Mouse (Mus musculus) frontal cortex, adult (tissue): ENCODE measurements around the gene Paxip1.

Source experiments
- ATAC-seq: cut with Nextera tagmentation; 2 replicates; pipeline ENCODE4 v1.9.2; 2017; ENCODE audit warnings: mild to moderate bottlenecking, moderate library complexity, mixed read lengths; ENCODE audit not compliant: low TSS enrichment

Paxip1 gene

DNA sequence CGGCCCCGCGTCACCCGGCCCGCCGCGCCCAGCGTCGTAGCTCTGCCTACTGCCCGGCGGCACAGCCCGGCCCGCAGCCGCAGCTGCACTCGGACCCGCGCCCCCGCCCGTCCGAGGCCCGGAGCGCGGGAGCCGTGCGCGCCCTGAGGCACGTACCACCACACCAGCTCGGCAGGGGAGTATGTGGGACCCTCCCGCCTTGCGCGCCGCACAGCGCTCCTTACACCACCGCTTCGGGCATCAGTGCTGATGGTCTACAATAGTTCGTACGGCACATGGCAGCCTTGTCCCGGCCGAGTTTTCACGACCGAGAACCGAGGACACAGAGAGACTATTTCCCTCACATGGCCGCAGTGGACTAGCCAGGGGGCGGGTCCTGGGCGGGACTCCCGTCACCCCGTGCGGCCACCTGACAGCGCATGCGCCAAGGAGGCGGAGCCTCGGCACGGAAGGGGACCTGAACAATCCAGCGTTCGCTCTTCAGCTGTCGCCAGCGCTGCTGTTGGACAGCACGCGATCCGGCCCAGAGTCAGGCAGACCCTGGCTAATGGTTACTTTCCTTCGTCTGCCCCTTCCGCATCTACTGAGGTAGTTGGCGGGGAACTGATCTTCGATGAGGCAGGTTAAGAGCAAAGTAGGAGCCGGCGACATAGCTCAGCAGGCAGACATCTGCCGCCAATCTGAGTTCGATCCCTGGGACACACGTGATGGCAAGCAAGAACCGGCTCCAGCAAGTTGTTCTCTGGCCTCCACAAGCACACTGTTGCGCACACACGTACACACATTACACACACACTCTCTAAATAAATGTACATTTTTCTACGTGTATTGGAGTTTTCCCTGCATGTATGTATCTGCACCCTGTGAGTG is at the start of gene Paxip1:
Paxip1 (minus strand) TSS at position 389 of the 870 bp plus-strand sequence.
- ATAC-seq, result peak; percentile 92

DNA sequence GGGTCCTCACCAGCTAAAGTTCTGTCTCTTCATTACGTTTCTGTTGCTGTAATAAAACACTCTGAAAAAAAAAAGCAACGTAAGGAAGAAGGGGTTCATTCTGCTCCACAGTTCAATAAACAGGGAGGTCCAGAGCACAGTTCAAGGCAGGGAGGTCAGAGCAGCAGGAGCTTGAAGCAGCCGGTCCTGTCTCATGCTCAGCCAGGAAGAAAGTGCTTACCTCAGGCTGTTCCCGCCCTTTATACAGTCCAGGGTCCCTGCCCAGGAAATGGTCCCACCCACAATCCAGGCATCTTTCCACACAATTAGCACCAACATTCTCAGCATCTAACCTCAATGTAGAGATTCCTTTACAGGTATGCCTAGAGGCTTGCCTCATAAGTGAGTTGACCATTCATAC is 46.6 kb upstream of the Paxip1 start:
- ATAC-seq, result no peak

DNA sequence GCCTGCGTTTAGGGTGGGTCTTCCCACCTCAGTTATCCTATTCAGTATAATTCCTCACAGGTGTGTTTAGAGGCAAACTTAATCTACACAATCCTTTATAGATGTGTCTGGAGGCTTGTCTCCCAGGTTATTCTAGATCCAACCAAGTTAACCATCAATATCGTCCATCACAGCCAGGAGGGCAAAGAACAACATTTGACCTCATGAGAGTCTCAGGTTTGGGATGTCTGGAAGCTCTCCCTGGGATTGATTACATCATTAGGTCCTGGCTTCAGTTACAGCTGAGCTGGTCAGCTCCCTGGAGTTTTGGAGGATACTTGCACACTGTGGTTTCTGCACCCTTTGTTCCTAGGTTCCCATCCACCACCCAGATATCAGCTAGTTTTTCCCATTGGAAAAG is 43.6 kb upstream of the Paxip1 start:
- ATAC-seq, result no peak

DNA sequence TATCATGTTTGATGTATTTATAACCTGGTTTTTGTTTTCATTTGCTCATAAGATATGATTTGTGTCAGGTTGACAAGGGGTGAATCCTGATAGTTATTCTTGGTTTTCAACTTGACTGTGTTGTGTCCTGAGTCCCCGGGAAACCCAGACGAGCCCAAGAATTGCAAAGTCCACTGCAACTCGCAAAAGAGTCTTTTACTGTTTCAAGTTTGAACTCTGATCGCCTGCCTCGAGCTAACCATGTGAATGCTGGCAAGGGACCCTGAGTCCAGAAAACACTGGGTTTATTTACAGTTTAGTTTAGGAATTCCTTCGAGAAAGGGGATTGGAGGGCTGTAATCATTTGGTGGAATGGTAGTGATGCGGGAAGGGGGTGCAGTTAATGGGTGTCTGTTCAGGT is 36.5 kb upstream of the Paxip1 start:
- no peak for ATAC-seq

DNA sequence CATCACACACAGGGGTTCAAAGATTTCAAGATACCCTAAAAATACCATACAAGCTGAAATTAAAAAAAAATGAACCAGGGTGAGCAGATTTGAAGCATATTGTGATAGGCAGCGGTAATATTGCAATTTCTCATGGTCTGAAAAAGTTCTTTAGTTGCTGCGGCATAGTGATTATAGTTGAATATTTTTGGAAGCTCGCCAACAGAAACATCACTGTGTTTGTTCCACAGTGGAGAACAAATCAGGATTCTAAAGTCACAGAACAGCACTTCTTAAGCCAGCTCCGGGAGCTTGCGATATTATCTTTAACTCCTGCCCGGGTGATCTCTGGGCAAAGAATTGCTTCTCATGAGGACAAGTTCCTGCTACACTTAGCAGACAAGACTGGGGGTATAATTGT is 29.7 kb upstream of the Paxip1 start:
- no peak for ATAC-seq

DNA sequence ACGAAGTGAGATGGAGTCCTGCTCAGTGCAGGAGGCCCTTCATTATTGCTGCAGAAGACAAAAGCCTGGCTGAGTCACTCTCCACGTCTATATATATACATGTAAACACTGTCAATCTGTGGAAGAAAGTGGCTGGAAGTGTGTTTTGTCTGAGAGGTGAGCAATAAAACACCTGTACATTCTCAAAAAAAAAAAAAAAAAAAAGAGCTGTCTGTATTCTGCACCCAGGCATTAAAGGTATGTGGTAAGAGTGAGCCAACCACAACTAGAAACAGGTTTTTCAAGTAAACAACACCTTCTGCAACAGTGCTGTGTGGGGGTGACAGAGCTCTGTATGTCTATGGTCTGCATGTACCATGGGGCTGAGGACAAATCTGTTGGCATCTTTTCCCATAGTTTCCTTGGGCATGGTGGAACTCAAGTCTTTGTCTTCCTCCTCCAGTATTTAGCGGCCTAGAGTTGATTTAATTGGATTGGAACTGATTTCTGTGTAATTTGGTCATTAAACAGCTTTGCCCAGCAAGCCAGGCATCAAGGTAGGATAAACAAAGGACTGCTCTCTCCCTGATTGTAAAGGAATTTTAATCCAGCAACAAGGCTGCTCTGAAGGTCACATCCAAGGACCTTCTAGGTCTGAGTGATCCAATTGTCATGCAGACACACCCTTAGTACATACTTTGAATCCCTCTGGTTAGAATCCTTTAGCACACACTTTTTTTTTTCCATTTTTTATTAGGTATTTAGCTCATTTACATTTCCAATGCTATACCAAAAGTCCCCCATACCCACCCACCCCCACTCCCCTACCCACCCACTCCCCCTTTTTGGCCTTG is 27.6 kb upstream of the Paxip1 start:
- no peak for ATAC-seq

DNA sequence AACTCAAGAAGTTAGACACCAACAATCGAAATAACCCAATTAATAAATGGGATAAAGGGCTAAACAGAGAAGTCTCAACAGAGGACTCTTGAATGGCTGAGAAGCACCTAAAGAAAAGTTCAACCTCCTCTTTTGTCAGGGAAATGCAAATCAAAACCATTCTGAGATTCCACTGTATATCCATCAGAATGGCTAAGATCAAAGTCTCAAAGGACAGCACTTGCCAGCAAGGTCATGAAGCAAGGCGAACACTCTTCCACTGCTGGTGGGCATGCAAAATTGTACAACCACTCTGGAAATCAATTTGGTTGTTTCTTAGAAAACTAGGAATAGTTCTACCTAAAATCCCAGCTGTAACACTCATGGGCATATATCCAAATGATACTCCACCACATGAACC is 22.8 kb upstream of the Paxip1 start:
- no peak for ATAC-seq

DNA sequence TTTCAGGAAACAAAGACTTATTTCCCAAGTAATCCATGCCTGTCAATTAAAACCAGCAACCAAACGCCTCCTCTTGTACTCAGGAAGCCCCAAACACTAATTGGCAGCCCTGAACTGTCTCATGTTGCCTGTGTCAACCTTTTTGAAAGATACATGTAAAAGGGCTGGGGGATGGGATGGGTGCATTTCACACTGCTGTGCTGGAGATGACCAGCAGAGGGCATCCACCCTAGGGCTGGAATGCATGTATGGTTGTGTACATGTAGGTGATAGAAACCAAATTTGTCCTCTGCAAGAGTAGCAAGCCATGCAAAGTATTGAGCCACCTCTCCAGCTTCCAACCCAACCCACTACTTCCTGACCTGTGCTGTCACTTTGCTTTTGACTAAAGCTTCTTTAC is 2.4 kb upstream of the Paxip1 start:
- ATAC-seq, result 0 out of 2 replicates have a peak, but pooled peaks have one; percentile 11

DNA sequence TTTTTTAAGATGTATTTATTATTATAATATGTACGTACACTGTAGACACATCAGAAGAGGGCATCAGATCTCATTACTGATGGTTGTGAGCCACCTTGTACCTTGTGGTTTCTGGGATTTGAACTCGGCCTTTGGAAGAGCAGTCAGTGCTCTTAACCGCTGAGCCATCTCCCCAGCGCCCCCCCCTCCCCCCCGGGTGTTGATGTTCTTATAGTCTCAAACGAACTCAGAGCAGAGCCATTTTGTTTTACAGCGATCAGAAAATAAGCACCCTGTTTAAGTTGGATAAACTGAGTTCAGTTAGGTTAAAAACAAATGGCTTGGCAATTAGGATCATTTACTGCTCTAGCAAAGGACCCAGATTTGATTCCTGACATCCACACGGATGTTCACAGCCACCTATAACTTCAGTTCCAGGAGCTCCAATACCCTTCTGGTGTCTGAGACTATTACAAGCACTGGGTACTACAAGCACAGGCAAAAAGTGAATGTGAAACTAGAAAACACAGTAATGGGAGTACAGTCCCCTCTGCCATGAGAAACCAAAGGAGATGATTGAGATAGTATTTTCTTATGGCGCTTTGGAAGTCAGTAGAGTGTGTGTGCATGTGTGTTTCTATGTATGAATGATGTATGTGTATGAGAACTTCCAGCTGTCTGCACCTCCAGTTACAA is 1.2 kb upstream of the Paxip1 start:
- no peak for ATAC-seq

DNA sequence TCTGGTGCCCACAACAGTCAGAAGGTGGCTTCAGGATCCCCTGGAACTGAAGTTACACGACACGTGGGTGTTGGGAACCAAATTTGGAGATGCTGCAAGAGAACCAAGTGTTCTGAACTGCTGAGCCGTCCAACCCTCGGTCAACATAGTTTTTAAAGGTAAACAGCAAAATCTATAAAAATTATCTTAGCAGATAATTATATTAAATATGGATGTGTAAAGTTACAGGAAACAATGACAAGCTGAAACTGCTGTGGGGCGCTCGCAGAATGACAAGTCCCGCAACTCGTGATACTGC is 631 bp upstream of the Paxip1 start:
- ATAC-seq, result no peak

DNA sequence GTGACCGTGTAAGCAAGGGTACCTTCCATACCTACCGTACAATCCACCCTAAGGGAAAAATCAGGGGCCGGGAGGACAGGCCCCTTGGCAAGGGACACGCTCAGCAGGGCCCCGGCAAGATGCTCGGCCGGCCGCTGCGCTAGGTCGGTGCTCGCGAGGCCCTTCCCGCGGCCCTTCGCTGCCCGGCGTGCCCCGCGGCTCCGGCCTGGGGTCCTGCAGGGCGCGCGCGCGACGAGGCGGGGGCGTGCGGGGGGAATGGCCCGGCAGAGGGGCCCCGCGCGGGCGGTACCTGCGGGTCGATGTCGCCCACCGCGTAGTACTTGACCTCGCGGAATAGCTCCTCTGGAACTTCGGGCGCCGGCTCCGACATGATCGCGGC is 592 bp downstream of the Paxip1 start:
- peak; percentile 42 for ATAC-seq

DNA sequence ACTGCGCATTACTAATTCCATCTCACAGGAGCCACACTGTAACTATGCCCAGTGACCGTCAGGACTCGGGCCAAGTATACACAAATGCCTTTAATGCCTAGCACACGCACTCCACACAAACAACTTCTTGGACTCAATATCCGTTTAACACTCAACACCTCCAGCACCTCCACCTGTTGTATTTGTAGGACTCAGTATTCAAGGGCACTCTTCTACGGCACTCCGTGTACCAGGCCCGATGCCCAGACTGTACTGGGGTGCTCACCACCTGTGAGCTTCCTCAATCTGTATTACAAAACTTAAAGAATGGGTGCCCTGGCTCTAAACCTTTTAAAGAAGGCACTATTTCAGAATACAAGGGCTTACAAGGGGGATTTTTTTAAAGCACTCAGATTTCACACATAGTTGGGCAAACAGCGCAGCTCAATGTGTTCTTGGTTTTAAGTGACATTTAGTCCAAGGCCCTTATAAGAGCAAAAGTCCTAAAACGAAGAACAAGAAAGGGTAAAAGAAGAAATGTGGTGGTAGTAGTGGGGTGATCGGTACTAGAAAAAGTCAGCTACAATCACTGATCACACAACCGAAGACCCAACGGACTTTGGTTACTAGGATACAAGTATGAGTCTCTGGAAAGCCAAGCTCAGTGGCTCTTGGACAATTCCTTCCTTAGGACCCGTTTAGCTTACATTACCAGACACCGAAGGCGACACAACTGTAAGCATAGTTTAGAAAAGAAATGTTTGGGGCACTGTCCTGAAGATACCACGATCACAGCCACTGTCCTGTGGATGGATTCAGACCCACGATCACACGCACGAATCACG is 1.2 kb downstream of the Paxip1 start:
- ATAC-seq, result no peak

DNA sequence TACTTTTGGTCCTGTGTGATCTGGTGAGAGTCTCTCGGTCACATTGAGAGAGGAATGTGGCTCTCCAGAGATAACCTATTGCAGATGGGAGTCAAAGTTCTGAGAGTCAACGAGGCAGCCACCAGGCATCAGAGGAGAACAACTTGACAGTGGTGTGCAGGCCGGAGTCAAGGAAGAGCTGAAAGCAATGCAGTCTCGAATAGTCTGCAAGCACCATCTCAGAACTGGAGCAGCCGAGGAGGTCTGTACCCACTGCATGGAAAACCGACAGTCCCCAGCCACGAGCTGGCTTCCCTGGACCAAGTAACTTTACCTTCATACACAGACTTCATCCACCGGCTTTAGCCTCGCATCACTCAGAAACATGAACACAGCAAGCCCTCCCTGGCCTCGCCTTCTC is 1.9 kb downstream of the Paxip1 start:
- ATAC-seq, result no peak

DNA sequence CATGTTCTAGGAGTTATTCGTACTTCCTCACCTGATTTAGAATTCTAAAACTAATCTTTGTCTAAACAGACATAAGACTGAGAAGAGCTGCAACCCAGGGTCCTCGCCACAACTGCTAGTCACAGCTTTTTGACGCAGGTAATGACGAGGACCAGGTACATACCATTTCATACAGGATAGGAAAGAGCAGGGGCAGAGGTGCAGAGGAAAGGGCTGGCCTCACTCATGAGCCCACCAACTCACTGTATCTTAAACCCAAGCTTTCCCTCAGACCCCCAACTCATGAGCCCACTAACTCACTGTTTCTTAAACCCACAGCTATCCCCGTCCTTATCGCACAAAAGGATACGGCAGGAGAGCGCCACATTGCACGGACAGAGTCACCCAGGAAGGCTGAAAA is 8.1 kb downstream of the Paxip1 start:
- ATAC-seq, result no peak

DNA sequence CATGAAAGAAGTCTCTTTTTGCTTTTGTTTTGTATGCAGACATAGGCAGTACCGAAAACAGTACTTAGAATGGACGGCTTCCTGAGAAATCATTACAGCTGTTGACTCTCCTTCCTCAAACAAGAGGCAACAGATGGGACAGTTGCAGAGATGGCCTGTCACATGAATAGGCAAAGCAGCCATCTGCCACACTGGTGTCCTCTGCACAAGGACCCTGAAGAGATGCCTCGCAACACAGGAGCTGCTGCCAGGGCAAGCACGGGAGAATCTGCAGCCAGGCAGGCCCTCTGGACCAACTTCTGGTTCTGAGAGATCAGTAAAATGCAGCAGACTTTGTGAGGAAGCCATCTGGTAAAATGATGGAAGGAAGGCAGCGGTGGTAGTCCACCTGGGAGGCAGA is 23.5 kb downstream of the Paxip1 start:
- 0 out of 2 replicates have a peak, but pooled peaks have one; percentile 15 for ATAC-seq

DNA sequence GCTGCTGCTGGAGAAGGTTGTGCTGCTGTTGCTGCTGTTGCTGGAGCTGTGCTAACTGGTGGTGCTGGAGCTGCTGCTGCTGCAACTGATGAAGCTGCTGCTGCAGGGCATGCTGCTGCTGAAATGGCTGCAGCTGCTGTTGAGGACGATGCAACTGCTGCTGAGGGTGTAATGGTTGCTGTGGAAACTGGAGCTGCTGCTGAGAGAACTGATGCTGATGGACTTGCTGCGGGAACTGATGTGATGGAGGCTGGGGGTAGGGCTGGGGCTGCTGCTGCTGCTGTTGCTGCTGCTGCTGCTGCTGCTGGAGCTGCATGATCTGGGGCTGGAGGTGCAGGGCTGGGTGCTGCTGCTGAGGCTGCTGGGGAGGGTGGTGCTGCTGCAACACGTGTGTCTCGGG is 25.7 kb downstream of the Paxip1 start:
- no peak for ATAC-seq

DNA sequence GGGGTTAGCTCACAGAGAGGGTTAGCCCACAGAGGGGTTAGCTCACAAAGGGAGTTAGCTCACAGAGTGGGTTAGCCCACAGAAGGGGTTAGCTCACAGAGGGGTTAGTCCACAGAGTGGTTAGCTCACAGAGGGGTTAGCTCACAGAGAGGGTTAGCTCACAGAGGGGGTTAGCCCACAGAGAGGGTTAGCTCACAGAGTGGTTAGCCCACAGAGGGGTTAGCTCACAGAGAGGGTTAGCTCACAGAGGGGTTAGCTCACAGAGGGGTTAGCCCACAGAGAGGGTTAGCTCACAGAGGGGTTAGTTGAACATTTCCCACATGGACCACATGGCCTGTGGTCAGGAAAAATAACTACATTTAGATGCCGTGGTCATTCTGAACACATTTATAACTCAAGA is 46.5 kb downstream of the Paxip1 start:
- ATAC-seq, result no peak

DNA sequence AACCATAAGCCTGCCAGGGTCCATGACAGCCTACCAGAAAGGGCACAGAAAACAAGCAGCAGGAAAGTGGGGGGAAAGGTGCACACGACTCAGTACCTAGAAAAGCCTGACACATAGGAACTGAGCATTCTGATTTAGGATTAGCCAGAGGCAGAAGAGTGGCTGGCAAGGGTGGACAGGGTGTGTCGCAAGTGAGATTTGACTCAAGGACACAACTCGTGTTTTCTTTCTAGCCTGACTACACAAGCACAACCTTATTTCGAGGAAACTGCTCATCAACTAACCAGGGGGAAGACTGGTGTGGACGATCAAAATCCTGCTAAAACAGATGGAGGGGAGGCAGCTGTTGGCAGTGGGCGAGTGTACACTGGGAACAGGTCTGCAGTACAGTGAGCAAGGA is 52.3 kb downstream of the Paxip1 start:
- no peak for ATAC-seq

DNA sequence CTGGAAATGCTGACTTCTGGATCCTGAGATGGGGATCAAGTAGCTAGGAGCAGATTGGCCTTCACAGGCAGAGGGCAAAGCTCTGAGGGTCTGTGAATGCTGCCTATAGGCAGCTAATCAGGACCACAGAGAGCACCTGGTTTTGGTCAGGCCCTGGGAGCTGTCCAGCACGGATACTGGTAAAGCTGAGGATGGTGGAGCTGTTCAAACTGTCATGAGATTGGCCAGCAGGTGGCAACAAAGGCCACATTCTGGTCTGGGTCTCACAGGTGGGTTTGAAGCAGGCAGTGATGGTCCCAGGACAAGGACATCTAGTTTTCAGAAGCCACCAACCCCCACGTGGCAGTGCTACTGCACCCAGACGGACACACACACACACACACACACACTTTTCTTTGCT is 54.3 kb downstream of the Paxip1 start:
- ATAC-seq, result 0 out of 2 replicates have a peak, but pooled peaks have one; percentile 31

DNA sequence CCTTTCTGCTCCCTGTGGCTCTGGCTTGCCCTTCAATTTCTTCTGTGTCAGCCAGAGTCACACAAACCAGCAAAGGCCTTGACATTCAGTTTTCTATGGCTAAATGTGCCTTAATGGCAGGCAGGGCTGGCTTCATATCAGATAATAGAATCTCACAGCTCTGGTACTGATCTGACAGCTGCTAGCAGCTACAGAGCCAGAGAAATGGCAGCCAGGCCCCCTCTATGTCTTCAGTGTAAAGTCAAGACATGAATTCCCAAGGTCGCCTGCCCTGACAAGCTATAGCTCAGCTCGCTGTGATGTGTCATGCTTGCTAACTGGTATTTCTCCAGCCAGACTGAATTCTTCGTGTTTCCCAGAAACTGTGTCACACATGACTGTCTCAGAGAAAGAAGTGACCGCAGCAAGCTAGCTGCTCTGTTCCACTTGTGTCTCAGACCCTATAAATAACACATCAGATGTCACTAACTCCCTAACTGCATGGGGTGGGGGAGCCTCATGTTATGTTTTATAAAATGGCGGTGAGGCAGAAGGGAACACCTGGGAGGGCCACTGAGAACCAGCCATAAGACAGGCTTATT is 59.1 kb downstream of the Paxip1 start:
- ATAC-seq, result peak; percentile 60

DNA sequence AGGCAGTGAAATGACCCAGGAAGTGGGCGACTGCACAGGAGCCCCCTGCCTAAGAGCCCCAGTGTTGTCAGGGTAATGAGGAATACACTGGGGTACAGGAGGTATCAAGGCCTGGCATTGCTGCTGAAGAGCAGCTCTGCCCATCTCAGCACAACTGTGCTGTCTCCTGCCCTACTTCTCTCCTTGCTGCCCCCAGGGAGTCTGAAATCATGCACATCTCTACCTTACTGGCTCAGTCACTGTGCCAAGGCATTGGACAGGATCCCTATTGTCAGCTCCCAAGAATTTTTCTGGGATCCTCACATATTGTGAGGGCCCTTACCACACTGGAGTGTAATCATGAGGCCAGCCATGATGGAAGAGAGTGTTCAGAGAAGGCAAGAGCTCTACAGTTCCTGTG is 60.1 kb downstream of the Paxip1 start:
- ATAC-seq, result peak; percentile 28; the same call in 1 of the 2 replicates
